Comparison of ENCODE assay signal across 22 mouse cellular contexts in the genomic region with DNA sequence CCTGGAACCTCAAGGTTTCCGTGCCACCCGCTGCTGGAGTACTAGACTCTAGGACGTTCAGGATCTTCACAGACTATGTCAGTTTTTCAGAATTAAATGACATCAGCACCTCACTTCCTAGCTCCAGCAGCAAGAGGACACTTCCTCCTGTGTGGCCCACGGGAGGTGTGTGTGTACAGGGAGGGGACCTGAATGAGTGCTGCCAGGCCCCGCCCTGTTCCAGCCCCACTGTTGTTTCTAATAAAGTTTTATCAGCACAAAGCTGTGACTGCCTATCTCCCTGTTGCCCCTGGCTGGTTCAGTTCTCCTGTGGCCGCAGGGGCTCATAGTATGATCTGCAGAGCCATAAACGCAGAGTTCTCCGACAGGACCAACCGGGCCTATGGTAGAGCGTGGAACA. TPM values are rescaled to one million over a fixed set of nuclear protein-coding genes. Genes with fewer than 3 reads are reported as not detected.
DNase-seq lines count a peak whose midpoint lies in the region; ATAC-seq and TF ChIP-seq lines count a peak whose summit lies in the region.
"Had no signal": no experiment of that assay in that cellular context is flagged by ENCODE, and none has a peak within 500 bp of the region (broad histone marks: within the 10 kb centered on the region; RNA-seq: fewer than 3 reads in every experiment).

No protein-coding gene starts in this region.

- H3K36me3 ChIP-seq in forebrain, embryonic 13.5 days (ENCODE audit: poor library complexity, severe bottlenecking): peaks cover 10% of the 10 kb centered on the region; the same call in 1 of the 2 replicates
- no peaks in the 10 kb centered on the region for H3K36me3 ChIP-seq in forebrain, embryonic 11.5 days (ENCODE audit: control insufficient read depth, insufficient read depth, low read length)
- peaks cover 17% of the 10 kb centered on the region for H3K36me3 ChIP-seq in neural tube, embryonic 15.5 days
- no peaks in the 10 kb centered on the region for H3K36me3 ChIP-seq in kidney, adult 2 months (ENCODE audit: control insufficient read depth, insufficient read depth, low read length)
- H3K36me3 ChIP-seq in kidney, embryonic 15.5 days: no peaks in the 10 kb centered on the region
- H3K36me3 ChIP-seq: G1E; heart, embryonic 13.5 days had no signal

- peak overlapping the region; percentile 92 for H3K27ac ChIP-seq in forebrain, embryonic 13.5 days
- H3K27ac ChIP-seq in forebrain, embryonic 11.5 days (ENCODE audit: low read depth, low read length): no peak overlapping the region
- 0 out of 2 replicates have a peak overlapping the region, but pooled peaks have one; percentile 85 for H3K27ac ChIP-seq in neural tube, embryonic 15.5 days (replicated peaks)
- H3K27ac ChIP-seq in kidney, adult 2 months (ENCODE audit: insufficient read depth, low read depth, low read length): no peak overlapping the region
- no peak overlapping the region for H3K27ac ChIP-seq in kidney, embryonic 15.5 days
- H3K27ac ChIP-seq: gastrocnemius, adult 2 months; heart, embryonic 13.5 days; kidney, postnatal 0 days had no signal

- H3K9ac ChIP-seq in forebrain, embryonic 13.5 days: no peak overlapping the region
- H3K9ac ChIP-seq in forebrain, embryonic 11.5 days (ENCODE audit: low read length): no peak overlapping the region
- H3K9ac ChIP-seq in neural tube, embryonic 15.5 days (replicated peaks): no peak overlapping the region
- H3K9ac ChIP-seq in kidney, embryonic 15.5 days: no peak overlapping the region
- H3K9ac ChIP-seq: heart, embryonic 13.5 days; hindbrain, embryonic 15.5 days had no signal

- no peak overlapping the region for H3K4me3 ChIP-seq in forebrain, embryonic 13.5 days
- no peak overlapping the region for H3K4me3 ChIP-seq in forebrain, embryonic 11.5 days (ENCODE audit: low read depth, low read length)
- H3K4me3 ChIP-seq in neural tube, embryonic 15.5 days (replicated peaks): no peak overlapping the region
- no peak overlapping the region for H3K4me3 ChIP-seq in kidney, adult 2 months (ENCODE audit: insufficient read depth, low read depth, low read length)
- H3K4me3 ChIP-seq in kidney, embryonic 15.5 days (replicated peaks): no peak overlapping the region
- H3K4me3 ChIP-seq: gastrocnemius, adult 2 months; heart, embryonic 13.5 days; hindbrain, embryonic 15.5 days; megakaryocyte, embryonic 14.5 days had no signal

- H3K27me3 ChIP-seq in forebrain, embryonic 13.5 days: peaks cover 3% of the 10 kb centered on the region
- H3K27me3 ChIP-seq in forebrain, embryonic 11.5 days (ENCODE audit: control insufficient read depth, insufficient read depth, low read length): no peaks in the 10 kb centered on the region; the same call in none of the 2 replicates
- H3K27me3 ChIP-seq in neural tube, embryonic 15.5 days (replicated peaks): no peaks in the 10 kb centered on the region
- no peaks in the 10 kb centered on the region for H3K27me3 ChIP-seq in kidney, adult 2 months (replicated peaks; ENCODE audit: control insufficient read depth, insufficient read depth, low read length)
- H3K27me3 ChIP-seq in kidney, embryonic 15.5 days: peaks cover 80% of the 10 kb centered on the region
- H3K27me3 ChIP-seq: hindbrain, embryonic 15.5 days had no signal

- no peaks in the 10 kb centered on the region for H3K9me3 ChIP-seq in forebrain, embryonic 13.5 days (replicated peaks)
- H3K9me3 ChIP-seq in forebrain, embryonic 11.5 days (ENCODE audit: control insufficient read depth, low read length): no peaks in the 10 kb centered on the region
- no peaks in the 10 kb centered on the region for H3K9me3 ChIP-seq in neural tube, embryonic 15.5 days (replicated peaks)
- no peaks in the 10 kb centered on the region for H3K9me3 ChIP-seq in kidney, embryonic 15.5 days (replicated peaks)
- H3K9me3 ChIP-seq: G1E; heart, embryonic 13.5 days; hindbrain, embryonic 15.5 days had no signal

- 88% methylated on average over 10 of the region's 10 CpGs for WGBS in forebrain, embryonic 13.5 days
- WGBS in forebrain, embryonic 11.5 days: 86% methylated on average over 10 of the region's 10 CpGs
- 83% methylated on average over 10 of the region's 10 CpGs for WGBS in neural tube, embryonic 15.5 days
- WGBS in kidney, adult 2 months: 78% methylated on average over 10 of the region's 10 CpGs
- WGBS in kidney, embryonic 15.5 days: 81% methylated on average over 10 of the region's 10 CpGs

- no peak for TF ChIP-seq POLR2A in kidney, adult 2 months (IDR thresholded peaks at IDR 0.05; ENCODE audit: low read depth, low read length)

- H3K4me2 ChIP-seq in forebrain, embryonic 13.5 days: 0 out of 2 replicates have a peak overlapping the region, but pooled peaks have one; percentile 81
- no peak overlapping the region for H3K4me2 ChIP-seq in forebrain, embryonic 11.5 days (ENCODE audit: low read depth, low read length, severe bottlenecking)
- H3K4me2 ChIP-seq in neural tube, embryonic 15.5 days: no peak overlapping the region
- no peak overlapping the region for H3K4me2 ChIP-seq in kidney, embryonic 15.5 days
- H3K4me2 ChIP-seq: heart, embryonic 13.5 days had no signal

- H3K4me1 ChIP-seq in forebrain, embryonic 13.5 days: peaks cover 60% of the 10 kb centered on the region
- H3K4me1 ChIP-seq in forebrain, embryonic 11.5 days (replicated peaks; ENCODE audit: control insufficient read depth, insufficient read depth, low read length): peaks cover 6% of the 10 kb centered on the region; the same call in 1 of the 2 replicates
- H3K4me1 ChIP-seq in neural tube, embryonic 15.5 days: peaks cover 63% of the 10 kb centered on the region
- H3K4me1 ChIP-seq in kidney, adult 2 months (ENCODE audit: control insufficient read depth, insufficient read depth, low read length): no peaks in the 10 kb centered on the region
- H3K4me1 ChIP-seq in kidney, embryonic 15.5 days: peaks cover 9% of the 10 kb centered on the region

- no peak for DNase-seq in forebrain, embryonic 11.5 days (ENCODE audit: low spot score)
- no peak for DNase-seq in neural tube, embryonic 10.5 days (ENCODE audit: extremely low spot score, low spot score)
- no peak for DNase-seq in kidney, adult 2 months
- DNase-seq: adrenal gland, postnatal 36 days; cerebellum, adult 11-12 months; cerebellum, postnatal 36 days; gastrocnemius, adult 2 months; left cerebral cortex, postnatal 4 days; liver had no signal

- ATAC-seq in forebrain, embryonic 13.5 days: no peak
- no peak for ATAC-seq in forebrain, embryonic 11.5 days (replicated peaks; ENCODE audit: low FRiP score)
- ATAC-seq in neural tube, embryonic 15.5 days (ENCODE audit: low FRiP score): no peak
- ATAC-seq in megakaryocyte, adult 5-6 weeks (ENCODE audit: poor library complexity, severe bottlenecking): 0 out of 2 replicates have a peak, but pooled peaks have one; percentile 23
- ATAC-seq in kidney, embryonic 15.5 days (replicated peaks; ENCODE audit: low FRiP score): no peak
- ATAC-seq: CD4-positive, CD25-positive, alpha-beta regulatory T cell, adult 4 months; intestine, embryonic 16.5 days; lung, postnatal 0 days had no signal

- no peak for TF ChIP-seq CTCF in kidney, adult 2 months (conservative IDR thresholded peaks at IDR 0.05; ENCODE audit: insufficient read depth, insufficient read length, low read depth, low read length)

RNA-seq across cellular contexts. Expression of gene Celf5, which starts 8.0 kb away (rescaled TPM):
- polyA plus RNA-seq in forebrain, embryonic 13.5 days (2015; fragmentation: Nextera tagmentation; extraction: Ambion mirVana): 48.8 and 57.4 TPM in 2 replicates
- 9.7 and 19.6 TPM in 2 replicates for polyA plus RNA-seq in forebrain, embryonic 11.5 days (2014; fragmentation: Nextera tagmentation; extraction: Ambion mirVana)
- 54.8 and 62.5 TPM in 2 replicates for polyA plus RNA-seq in neural tube, embryonic 15.5 days (2015; fragmentation: Nextera tagmentation; extraction: Ambion mirVana)
- not detected in 2 replicates for total RNA-seq in megakaryocyte, adult 5-6 weeks (2015)
- 0.24 TPM in 1 of 2 replicates, not detected in the other for total RNA-seq in megakaryocyte, adult 5-6 weeks (2017)
- polyA plus RNA-seq in kidney, adult 2 months (2012; rRNA removed): 0.18 and 0.27 TPM in 2 replicates
- 0.50 and 0.82 TPM in 2 replicates for polyA plus RNA-seq in kidney, embryonic 15.5 days (2015; fragmentation: Nextera tagmentation; extraction: Ambion mirVana)
- total RNA-seq: neutrophil, adult 5-6 weeks had no signal

RNA-seq across cellular contexts. Expression of gene Nfic, which starts 19.0 kb away (rescaled TPM):
- 18.5 and 25.2 TPM in 2 replicates for polyA plus RNA-seq in forebrain, embryonic 13.5 days (2015; fragmentation: Nextera tagmentation; extraction: Ambion mirVana)
- 10.5 and 10.8 TPM in 2 replicates for polyA plus RNA-seq in forebrain, embryonic 11.5 days (2014; fragmentation: Nextera tagmentation; extraction: Ambion mirVana)
- polyA plus RNA-seq in neural tube, embryonic 15.5 days (2015; fragmentation: Nextera tagmentation; extraction: Ambion mirVana): 35.0 and 35.8 TPM in 2 replicates
- total RNA-seq in megakaryocyte, adult 5-6 weeks (2015): 51.4 and 54.5 TPM in 2 replicates
- 6.2 and 8.6 TPM in 2 replicates for total RNA-seq in megakaryocyte, adult 5-6 weeks (2017)
- polyA plus RNA-seq in kidney, adult 2 months (2012; rRNA removed): 64.7 and 82.5 TPM in 2 replicates
- polyA plus RNA-seq in kidney, embryonic 15.5 days (2015; fragmentation: Nextera tagmentation; extraction: Ambion mirVana): 67.9 and 84.5 TPM in 2 replicates

RNA-seq across cellular contexts. Expression of gene Ncln, which starts 21.7 kb away (rescaled TPM):
- polyA plus RNA-seq in forebrain, embryonic 13.5 days (2015; fragmentation: Nextera tagmentation; extraction: Ambion mirVana): 56.8 and 60.9 TPM in 2 replicates
- polyA plus RNA-seq in forebrain, embryonic 11.5 days (2014; fragmentation: Nextera tagmentation; extraction: Ambion mirVana): 71.8 and 72.3 TPM in 2 replicates
- 68.5 and 70.3 TPM in 2 replicates for polyA plus RNA-seq in neural tube, embryonic 15.5 days (2015; fragmentation: Nextera tagmentation; extraction: Ambion mirVana)
- 55.8 and 62.8 TPM in 2 replicates for total RNA-seq in megakaryocyte, adult 5-6 weeks (2015)
- 72.4 and 76.3 TPM in 2 replicates for total RNA-seq in megakaryocyte, adult 5-6 weeks (2017)
- polyA plus RNA-seq in kidney, adult 2 months (2012; rRNA removed): 148 and 190 TPM in 2 replicates
- 85.7 and 93.5 TPM in 2 replicates for polyA plus RNA-seq in kidney, embryonic 15.5 days (2015; fragmentation: Nextera tagmentation; extraction: Ambion mirVana)

RNA-seq across cellular contexts. Expression of gene S1pr4, which starts 25.5 kb away (rescaled TPM):
- polyA plus RNA-seq in forebrain, embryonic 13.5 days (2015; fragmentation: Nextera tagmentation; extraction: Ambion mirVana): 0.52 and 0.53 TPM in 2 replicates
- polyA plus RNA-seq in forebrain, embryonic 11.5 days (2014; fragmentation: Nextera tagmentation; extraction: Ambion mirVana): 0.36 and 0.68 TPM in 2 replicates
- polyA plus RNA-seq in neural tube, embryonic 15.5 days (2015; fragmentation: Nextera tagmentation; extraction: Ambion mirVana): 0.69 and 2.1 TPM in 2 replicates
- 22.8 and 23.9 TPM in 2 replicates for total RNA-seq in megakaryocyte, adult 5-6 weeks (2015)
- 28.1 and 29.3 TPM in 2 replicates for total RNA-seq in megakaryocyte, adult 5-6 weeks (2017)
- 2.3 and 4.9 TPM in 2 replicates for polyA plus RNA-seq in kidney, adult 2 months (2012; rRNA removed)
- polyA plus RNA-seq in kidney, embryonic 15.5 days (2015; fragmentation: Nextera tagmentation; extraction: Ambion mirVana): 1.2 and 1.4 TPM in 2 replicates

RNA-seq across cellular contexts. Expression of gene Gna15, which starts 49.6 kb away (rescaled TPM):
- polyA plus RNA-seq in forebrain, embryonic 13.5 days (2015; fragmentation: Nextera tagmentation; extraction: Ambion mirVana): 0.48 and 0.57 TPM in 2 replicates
- 0.45 and 0.68 TPM in 2 replicates for polyA plus RNA-seq in forebrain, embryonic 11.5 days (2014; fragmentation: Nextera tagmentation; extraction: Ambion mirVana)
- polyA plus RNA-seq in neural tube, embryonic 15.5 days (2015; fragmentation: Nextera tagmentation; extraction: Ambion mirVana): 1.7 and 2.6 TPM in 2 replicates
- total RNA-seq in megakaryocyte, adult 5-6 weeks (2015): 34.3 and 35.9 TPM in 2 replicates
- 31.5 and 42.4 TPM in 2 replicates for total RNA-seq in megakaryocyte, adult 5-6 weeks (2017)
- polyA plus RNA-seq in kidney, adult 2 months (2012; rRNA removed): 1.7 and 2.1 TPM in 2 replicates
- 0.89 and 1.00 TPM in 2 replicates for polyA plus RNA-seq in kidney, embryonic 15.5 days (2015; fragmentation: Nextera tagmentation; extraction: Ambion mirVana)

Comparison
In these comparisons a context has a peak if more than half of its experiments do, and no peak if none do; other contexts are left out.
1. H3K27ac ChIP-seq: peak in forebrain, embryonic 13.5 days (single experiment) and neural tube, embryonic 15.5 days (single experiment); none in forebrain, embryonic 11.5 days (single experiment), kidney, adult 2 months (single experiment) and kidney, embryonic 15.5 days (single experiment).